ENCODE assay signal across 13 mouse cellular contexts in the genomic region with DNA sequence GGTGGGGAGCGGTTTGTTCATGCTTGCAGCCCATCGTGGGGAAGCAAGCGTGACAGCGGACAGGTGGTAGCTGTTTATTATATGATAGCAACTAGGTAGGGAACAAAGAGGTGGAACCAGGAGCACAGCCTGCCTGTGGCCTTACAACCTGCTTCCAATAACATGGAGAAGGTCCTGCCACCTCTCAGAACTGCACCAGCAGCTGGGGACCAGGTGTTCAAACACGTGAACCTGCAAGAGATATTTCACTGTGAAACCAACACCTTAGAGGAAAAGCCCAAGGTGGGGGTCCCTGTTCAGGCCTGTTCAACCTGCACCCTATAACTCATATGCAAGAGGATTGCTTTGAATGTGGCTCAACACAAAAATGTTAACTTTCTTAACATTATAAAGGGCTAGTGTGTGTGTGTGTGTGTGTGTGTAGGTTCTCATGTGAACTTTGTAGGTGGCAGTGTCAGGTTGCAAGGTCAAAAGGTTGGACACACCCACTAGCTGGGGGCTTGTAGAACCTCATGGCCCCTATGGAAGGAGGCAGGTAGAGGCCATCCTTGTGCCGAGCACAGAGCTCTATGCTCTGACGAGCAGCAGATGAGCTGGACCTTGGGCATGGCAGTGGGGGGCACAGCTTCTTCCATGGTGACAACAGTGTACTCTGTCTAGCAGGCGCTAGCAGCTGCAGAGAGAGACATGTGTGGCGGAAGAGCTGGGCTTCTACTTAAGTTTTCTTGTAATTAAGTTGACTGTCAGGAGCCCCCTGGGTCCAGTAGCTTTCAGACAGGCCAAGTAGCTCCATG.
A peak's percentile ranks its signal among the peaks of the same experiment; 100 is the strongest.
DNase-seq lines count a peak whose midpoint lies in the region; ATAC-seq lines count a peak whose summit lies in the region.
"Had no signal": no experiment of that assay in that cellular context is flagged by ENCODE, and none has a peak within 500 bp of the region (broad histone marks: within the 10 kb centered on the region; RNA-seq: fewer than 3 reads in every experiment).

No protein-coding gene starts in this region.

- 65% methylated on average over 9 of the region's 9 CpGs for WGBS in heart, embryonic 15.5 days
- WGBS in embryonic facial prominence, embryonic 10.5 days: 55% methylated on average over 9 of the region's 9 CpGs
- 68% methylated on average over 9 of the region's 9 CpGs for WGBS in forebrain, embryonic 16.5 days
- 46% methylated on average over 9 of the region's 9 CpGs for WGBS in limb, embryonic 13.5 days

- ATAC-seq in heart, embryonic 15.5 days (replicated peaks; ENCODE audit: insufficient number of reproducible peaks, insufficient read depth, low FRiP score, low read depth): no peak
- peak; percentile 13 for ATAC-seq in forebrain, embryonic 16.5 days
- peak; percentile 27; the same call in 1 of the 2 replicates for ATAC-seq in limb, embryonic 13.5 days (ENCODE audit: low FRiP score, low read depth)

- H3K9me3 ChIP-seq in heart, embryonic 15.5 days (replicated peaks): no peaks in the 10 kb centered on the region
- H3K9me3 ChIP-seq in embryonic facial prominence, embryonic 10.5 days: no peaks in the 10 kb centered on the region
- no peaks in the 10 kb centered on the region for H3K9me3 ChIP-seq in forebrain, embryonic 16.5 days (ENCODE audit: control insufficient read depth, low read length)
- no peaks in the 10 kb centered on the region for H3K9me3 ChIP-seq in limb, embryonic 13.5 days

- intact Hi-C loops in heart, postnatal 10 days (cut with DNase I): no loop called here

- peak overlapping the region; percentile 22; the same call in 1 of the 2 replicates for H3K4me3 ChIP-seq in heart, embryonic 15.5 days
- no peak overlapping the region; the same call in 1 of the 2 replicates for H3K4me3 ChIP-seq in embryonic facial prominence, embryonic 10.5 days
- H3K4me3 ChIP-seq in forebrain, embryonic 16.5 days (replicated peaks; ENCODE audit: low read length): no peak overlapping the region
- H3K4me3 ChIP-seq in limb, embryonic 13.5 days: no peak overlapping the region
- H3K4me3 ChIP-seq: heart, adult 2 months; myocyte had no signal

- H3K4me2 ChIP-seq in heart, embryonic 15.5 days: peak overlapping the region; percentile 49
- H3K4me2 ChIP-seq in forebrain, embryonic 16.5 days (ENCODE audit: low read length): no peak overlapping the region; the same call in 1 of the 2 replicates
- H3K4me2 ChIP-seq in limb, embryonic 13.5 days (replicated peaks): peak overlapping the region; percentile 36; the same call in 1 of the 2 replicates
- H3K4me2 ChIP-seq: lung, embryonic 14.5 days had no signal

- no peak for DNase-seq in heart, postnatal 10 days
- peak; percentile 43 for DNase-seq in embryonic facial prominence, embryonic 10.5 days (ENCODE audit: low spot score)
- DNase-seq in natural killer cell, adult 2 months (ENCODE audit: low spot score in 2 of 2): no peak
- no peak for DNase-seq in layer of hippocampus, adult 11-12 months (ENCODE audit: low spot score)
- no peak for DNase-seq in cerebellum, adult 18-20 months
- DNase-seq: heart, adult 2 months; right cerebral cortex, postnatal 4 days; thymus, postnatal 14 days had no signal

- no peak overlapping the region; the same call in 1 of the 2 replicates for H3K27ac ChIP-seq in heart, embryonic 15.5 days
- H3K27ac ChIP-seq in embryonic facial prominence, embryonic 10.5 days (replicated peaks): peak overlapping the region; percentile 59
- H3K27ac ChIP-seq in forebrain, embryonic 16.5 days (ENCODE audit: low read length): peak overlapping the region; percentile 69
- H3K27ac ChIP-seq in limb, embryonic 13.5 days: no peak overlapping the region
- H3K27ac ChIP-seq: heart, adult 2 months had no signal

- no peaks in the 10 kb centered on the region for H3K36me3 ChIP-seq in heart, embryonic 15.5 days
- H3K36me3 ChIP-seq in embryonic facial prominence, embryonic 10.5 days (replicated peaks): peaks cover 8% of the 10 kb centered on the region; the same call in 1 of the 2 replicates
- H3K36me3 ChIP-seq in forebrain, embryonic 16.5 days (ENCODE audit: control insufficient read depth, insufficient read depth): no peaks in the 10 kb centered on the region
- no peaks in the 10 kb centered on the region; the same call in 1 of the 2 replicates for H3K36me3 ChIP-seq in limb, embryonic 13.5 days

- no peak overlapping the region for H3K9ac ChIP-seq in heart, embryonic 15.5 days
- no peak overlapping the region for H3K9ac ChIP-seq in forebrain, embryonic 16.5 days (replicated peaks; ENCODE audit: low read depth, low read length)
- peak overlapping the region; percentile 25; the same call in 1 of the 2 replicates for H3K9ac ChIP-seq in limb, embryonic 13.5 days
- H3K9ac ChIP-seq: lung, embryonic 14.5 days had no signal

- H3K4me1 ChIP-seq in heart, embryonic 15.5 days (replicated peaks): peaks cover 15% of the 10 kb centered on the region
- peaks cover 50% of the 10 kb centered on the region for H3K4me1 ChIP-seq in embryonic facial prominence, embryonic 10.5 days
- peaks cover 28% of the 10 kb centered on the region for H3K4me1 ChIP-seq in forebrain, embryonic 16.5 days (replicated peaks; ENCODE audit: control insufficient read depth, insufficient read depth, low read length)
- H3K4me1 ChIP-seq in limb, embryonic 13.5 days: peaks cover 26% of the 10 kb centered on the region

- no peaks in the 10 kb centered on the region for H3K27me3 ChIP-seq in heart, embryonic 15.5 days
- H3K27me3 ChIP-seq in embryonic facial prominence, embryonic 10.5 days (replicated peaks; ENCODE audit: low read depth, poor library complexity, severe bottlenecking): no peaks in the 10 kb centered on the region
- no peaks in the 10 kb centered on the region for H3K27me3 ChIP-seq in forebrain, embryonic 16.5 days (replicated peaks; ENCODE audit: control insufficient read depth, insufficient read depth, low read length)
- no peaks in the 10 kb centered on the region for H3K27me3 ChIP-seq in limb, embryonic 13.5 days

Comparison
In these comparisons a context has a peak if more than half of its experiments do, and no peak if none do; other contexts are left out.
1. H3K27ac ChIP-seq: peak in embryonic facial prominence, embryonic 10.5 days (single experiment) and forebrain, embryonic 16.5 days (single experiment); none in heart, embryonic 15.5 days (single experiment) and limb, embryonic 13.5 days (single experiment).